Mouse (Mus musculus) hindbrain, embryonic 15.5 days (tissue): ENCODE data around the gene Mapkapk3. TPM values are rescaled to one million over a fixed set of nuclear protein-coding genes. Genes with fewer than 3 reads are reported as not detected.
A peak's percentile ranks its signal among the peaks of the same experiment; 100 is the strongest.

Experiments used
- ATAC-seq: fragments of 200-750 bp; cut with Nextera tagmentation; 2 replicates; pipeline ENCODE4 v1.8.0; 2017; ENCODE audit warnings: low read depth, moderate number of reproducible peaks, moderate TSS enrichment; ENCODE audit not compliant: low FRiP score
- H3K27ac ChIP-seq: fragments of 300-500 bp; sonication (generic); replicated peaks from 2 replicates; pipeline ENCODE4 v1.5.1; 2015; ENCODE audit warnings: mild to moderate bottlenecking, inconsistent platforms
- H3K27me3 ChIP-seq: fragments of 300-500 bp; sonication (generic); 2 replicates; pipeline ENCODE4 v1.6.1; 2015; ENCODE audit warnings: control low read depth, inconsistent platforms
- H3K36me3 ChIP-seq: fragments of 300-500 bp; sonication (generic); 2 replicates; pipeline ENCODE4 v1.6.1; 2015; ENCODE audit warnings: control low read depth, inconsistent platforms
- H3K4me1 ChIP-seq: fragments of 300-500 bp; sonication (generic); replicated peaks from 2 replicates; pipeline ENCODE4 v1.6.1; 2015; ENCODE audit warnings: control low read depth, inconsistent platforms
- H3K4me2 ChIP-seq: fragments of 300-500 bp; sonication (generic); 2 replicates; pipeline ENCODE4 v1.6.1; 2015; ENCODE audit warnings: moderate library complexity, mild to moderate bottlenecking, inconsistent platforms
- H3K4me3 ChIP-seq: fragments of 300-500 bp; sonication (generic); 2 replicates; pipeline ENCODE4 v1.5.1; 2015; ENCODE audit warnings: mild to moderate bottlenecking, inconsistent platforms
- H3K9ac ChIP-seq: fragments of 300-500 bp; sonication (generic); 2 replicates; pipeline ENCODE4 v1.6.1; 2015; ENCODE audit warnings: inconsistent platforms
- H3K9me3 ChIP-seq: fragments of 300-500 bp; sonication (generic); 2 replicates; pipeline ENCODE4 v1.6.1; 2016; ENCODE audit warnings: control low read depth, inconsistent platforms
- WGBS: fragments of 180-500 bp; shearing (Covaris S2); methylation state at CpG from one replicate; pipeline ENCODE4 v1.1.7; 2015; 5-methylcytosine and 5-hydroxymethylcytosine counted together
- polyA plus RNA-seq: library from polyadenylated mRNA; unstranded; fragments of >200 nt; fragmentation: Nextera tagmentation; extraction: Ambion mirVana; gene quantifications from 2 replicates; pipeline ENCODE4 v1.2.1, GENCODE M21; 2015

The Mapkapk3 gene
- polyA plus RNA-seq, 1 experiment from 2014 or later = 3.0 TPM

DNA sequence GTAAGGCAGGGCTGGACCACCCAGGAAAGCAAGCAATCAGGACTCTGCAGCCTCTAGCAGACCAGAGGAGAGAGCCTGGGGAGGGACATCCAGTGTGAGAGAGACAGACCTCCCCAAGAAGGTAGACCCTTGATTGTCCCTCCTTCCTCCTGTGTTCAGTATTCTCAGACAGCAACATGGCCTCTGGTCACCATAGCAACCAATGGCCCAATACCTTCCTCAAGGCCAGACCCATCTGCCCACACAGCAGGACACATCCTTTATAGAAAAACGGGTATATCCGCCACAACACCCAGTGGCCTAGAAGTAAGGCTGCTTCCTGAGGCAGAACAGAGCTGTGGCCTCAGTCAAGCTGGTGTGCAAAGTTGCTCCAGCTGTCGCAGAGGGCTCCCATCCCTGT lies 34.1 kb downstream of the Mapkapk3 start:
- peak; percentile 36; the same call in 1 of the 2 replicates for ATAC-seq
- no peak overlapping the region for H3K4me3 ChIP-seq
- H3K27me3 ChIP-seq = no peaks in the 10 kb centered on the region
- H3K27ac ChIP-seq = peak overlapping the region; percentile 56
- no peaks in the 10 kb centered on the region for H3K9me3 ChIP-seq
- peaks cover 49% of the 10 kb centered on the region for H3K4me1 ChIP-seq
- H3K36me3 ChIP-seq = no peaks in the 10 kb centered on the region
- H3K4me2 ChIP-seq = no peak overlapping the region
- WGBS = 21% methylated on average over 3 of the region's 3 CpGs
- H3K9ac ChIP-seq = no peak overlapping the region

DNA sequence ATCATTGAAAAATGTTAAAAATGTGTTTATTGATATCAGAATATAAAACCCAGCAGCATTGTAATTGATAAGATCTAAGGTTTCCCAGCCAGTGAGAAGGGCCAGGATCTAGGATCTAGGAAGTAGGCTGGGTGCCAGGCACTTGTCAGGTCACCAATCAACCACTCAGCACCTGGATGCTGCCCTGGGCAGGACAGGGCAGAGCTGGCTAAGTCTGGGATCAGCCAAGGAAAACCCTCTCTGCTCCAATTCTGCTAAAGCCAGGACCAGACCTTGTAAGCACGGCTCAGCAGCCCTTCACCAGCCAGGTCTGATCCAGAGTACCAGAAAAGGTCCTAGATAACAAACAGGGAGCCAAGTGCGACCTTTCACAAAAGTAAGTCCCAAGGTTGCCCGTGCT lies 34.8 kb downstream of the Mapkapk3 start:
- Histone ChIP-seq H3K4me1 (peaks cover 47% of the 10 kb centered on the region), H3K27ac (peak overlapping the region; percentile 56), H3K4me3 (no peak overlapping the region), H3K27me3 (no peaks in the 10 kb centered on the region), H3K9ac (no peak overlapping the region), H3K36me3 (no peaks in the 10 kb centered on the region), H3K4me2 (no peak overlapping the region), H3K9me3 (no peaks in the 10 kb centered on the region)
- no peak for ATAC-seq
- 88% methylated on average over 3 of the region's 3 CpGs for WGBS

DNA sequence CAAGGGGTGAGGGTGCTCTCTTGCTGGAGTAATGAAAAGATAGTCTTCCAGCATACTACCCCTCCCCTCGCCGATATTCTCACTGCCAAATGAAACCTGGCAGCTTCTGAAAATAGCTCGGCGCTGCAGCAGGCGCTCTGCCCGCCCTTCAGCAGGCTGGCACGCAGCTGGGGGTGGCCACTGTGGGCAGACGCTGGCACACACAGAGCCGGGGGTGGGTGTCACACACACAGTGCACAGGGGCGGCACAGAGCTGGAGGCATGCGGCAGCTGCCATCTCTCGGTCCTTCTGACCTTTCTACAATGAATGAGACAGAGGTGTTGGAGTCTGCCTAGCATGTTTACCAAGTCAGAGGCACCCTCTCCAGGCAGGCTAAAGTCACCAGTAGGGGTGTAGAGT lies 35.2 kb downstream of the Mapkapk3 start:
- Histone ChIP-seq H3K9ac (no peak overlapping the region), H3K36me3 (no peaks in the 10 kb centered on the region), H3K4me2 (peak overlapping the region; percentile 34), H3K27ac (peak overlapping the region; percentile 56), H3K4me3 (no peak overlapping the region), H3K4me1 (peaks cover 47% of the 10 kb centered on the region), H3K9me3 (no peaks in the 10 kb centered on the region), H3K27me3 (no peaks in the 10 kb centered on the region)
- peak; percentile 83 for ATAC-seq
- 39% methylated on average over 12 of the region's 12 CpGs for WGBS

DNA sequence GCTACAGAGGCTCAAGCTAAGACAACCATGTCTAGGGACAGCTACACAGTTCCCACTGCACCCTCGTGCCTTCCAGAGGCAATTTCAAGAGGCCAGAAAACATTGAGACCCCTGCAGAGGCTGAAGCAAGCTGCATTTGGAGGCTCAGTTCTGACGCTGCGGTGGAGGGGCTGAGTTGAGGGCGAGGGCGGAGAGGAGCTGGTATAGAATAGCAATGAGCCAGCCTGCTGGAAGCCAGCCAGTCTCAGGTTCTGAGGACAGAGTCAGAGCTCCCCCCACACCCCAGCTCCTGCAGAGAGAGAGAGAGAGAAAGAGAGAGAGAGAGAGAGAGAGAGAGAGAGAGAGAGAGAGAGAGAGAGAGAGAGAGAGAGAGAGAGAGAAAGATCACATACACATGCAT lies 37.5 kb downstream of the Mapkapk3 start:
- H3K4me3 ChIP-seq = no peak overlapping the region
- WGBS = 5% methylated on average over 5 of the region's 5 CpGs
- no peak overlapping the region for H3K9ac ChIP-seq

DNA sequence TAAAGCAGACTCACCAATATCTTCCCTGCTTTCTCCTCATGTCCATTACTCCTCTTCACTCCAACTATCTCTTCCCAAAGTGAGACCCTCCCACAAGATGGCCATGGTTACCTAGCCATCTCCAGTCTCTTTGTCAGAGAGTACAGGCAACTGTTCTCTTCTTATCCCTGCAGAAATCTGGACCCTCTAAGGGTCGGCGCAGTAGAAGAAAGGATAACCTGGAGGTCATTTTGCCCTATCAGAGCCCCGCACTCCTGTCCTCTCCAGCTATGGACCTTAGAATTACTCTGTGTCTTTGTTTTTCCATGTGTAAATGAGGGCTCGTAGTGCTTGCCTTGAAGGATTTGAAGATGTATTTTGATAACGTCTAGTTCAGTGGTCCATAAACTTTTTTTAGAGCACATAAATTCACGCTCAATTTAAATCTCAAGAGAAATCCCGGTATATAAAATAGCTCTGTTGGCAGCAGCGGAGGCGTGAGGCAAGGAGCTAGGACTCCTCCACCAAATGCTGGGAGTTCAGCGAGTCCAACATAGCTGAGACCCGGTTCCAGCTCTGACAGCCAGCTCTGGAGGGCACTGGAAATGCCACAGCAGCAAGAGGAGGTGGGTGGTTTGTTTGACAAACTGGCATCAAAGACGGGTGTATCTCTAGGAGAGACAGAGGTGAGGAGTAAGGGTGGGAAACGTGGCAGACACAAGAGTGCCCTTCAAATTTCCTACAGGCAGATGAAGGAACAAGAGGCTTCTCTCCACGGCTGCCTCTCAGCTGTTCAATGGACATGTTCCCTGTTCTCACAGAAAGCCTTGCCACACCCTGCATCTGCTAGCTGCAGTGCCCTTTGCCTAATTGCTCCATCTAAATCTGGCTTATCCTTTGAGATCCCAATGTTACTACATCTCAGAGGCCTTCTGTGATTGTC lies 39.0 kb downstream of the Mapkapk3 start:
- no peak overlapping the region for H3K4me3 ChIP-seq
- peak overlapping the region; percentile 73; the same call in 1 of the 2 replicates for H3K27ac ChIP-seq
- no peaks in the 10 kb centered on the region for H3K27me3 ChIP-seq
- H3K9ac ChIP-seq = no peak overlapping the region
- H3K4me1 ChIP-seq = peaks cover 41% of the 10 kb centered on the region
- WGBS = 80% methylated on average over 14 of the region's 14 CpGs
- no peak for ATAC-seq
- no peaks in the 10 kb centered on the region for H3K36me3 ChIP-seq
- H3K4me2 ChIP-seq = no peak overlapping the region
- H3K9me3 ChIP-seq = no peaks in the 10 kb centered on the region

More for the DNA sequence above, 37.5 kb downstream of the Mapkapk3 start:
- Histone ChIP-seq H3K36me3 (no peaks in the 10 kb centered on the region), H3K4me2 (no peak overlapping the region), H3K9me3 (no peaks in the 10 kb centered on the region), H3K27me3 (no peaks in the 10 kb centered on the region), H3K4me1 (peaks cover 47% of the 10 kb centered on the region), H3K27ac (peak overlapping the region; percentile 73)
- peak; percentile 54; the same call in 1 of the 2 replicates for ATAC-seq

DNA sequence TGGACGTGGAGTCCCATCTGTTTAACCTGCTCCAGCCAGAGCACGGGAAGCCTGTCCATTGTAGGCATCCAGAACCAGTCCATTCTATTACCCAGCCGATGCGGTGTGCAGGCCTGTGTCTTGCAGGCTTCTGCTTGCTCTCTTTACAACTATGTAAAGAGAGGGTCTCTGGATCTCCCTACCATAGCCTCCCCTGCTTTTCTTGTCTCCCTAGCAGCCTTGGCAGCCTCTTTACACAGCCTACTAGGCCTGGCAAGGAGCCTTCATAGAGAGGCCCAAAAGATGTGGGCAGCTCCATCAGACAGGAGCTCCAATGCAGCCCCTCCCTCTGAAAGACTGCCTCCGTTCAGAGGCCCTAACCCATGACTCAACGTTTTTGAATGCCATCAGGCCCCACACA lies 40.5 kb downstream of the Mapkapk3 start:
- no peak overlapping the region for H3K4me3 ChIP-seq
- no peak overlapping the region for H3K9ac ChIP-seq
- peaks cover 26% of the 10 kb centered on the region for H3K4me1 ChIP-seq
- WGBS = 70% methylated on average over 6 of the region's 6 CpGs
- no peaks in the 10 kb centered on the region for H3K27me3 ChIP-seq
- no peaks in the 10 kb centered on the region for H3K9me3 ChIP-seq
- H3K36me3 ChIP-seq = no peaks in the 10 kb centered on the region
- peak; percentile 59; the same call in 1 of the 2 replicates for ATAC-seq
- H3K27ac ChIP-seq = no peak overlapping the region
- H3K4me2 ChIP-seq = no peak overlapping the region

DNA sequence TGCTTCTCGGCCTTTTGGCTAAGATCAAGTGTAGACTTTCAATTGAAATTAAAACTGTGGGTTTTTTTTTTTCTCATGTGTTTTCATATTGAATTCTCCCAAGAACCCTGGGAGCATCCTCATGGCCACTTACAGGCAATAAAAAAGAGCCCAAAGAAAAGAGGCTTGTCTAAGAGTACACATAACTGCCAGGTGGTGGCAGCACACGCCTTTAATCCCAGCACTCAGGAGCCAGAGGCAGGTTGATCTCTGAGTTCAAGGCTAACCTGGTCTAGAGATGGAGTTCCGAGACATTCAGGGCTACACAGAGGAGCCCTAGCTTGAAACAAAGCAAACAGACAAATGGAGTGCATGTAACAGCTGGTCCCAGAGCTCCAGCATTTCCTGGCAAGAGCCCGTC lies 43.5 kb downstream of the Mapkapk3 start:
- no peaks in the 10 kb centered on the region for H3K27me3 ChIP-seq
- H3K9me3 ChIP-seq = no peaks in the 10 kb centered on the region
- no peak overlapping the region for H3K9ac ChIP-seq
- 69% methylated on average over 4 of the region's 4 CpGs for WGBS
- no peaks in the 10 kb centered on the region for H3K36me3 ChIP-seq
- no peak overlapping the region for H3K27ac ChIP-seq
- no peak for ATAC-seq
- no peak overlapping the region for H3K4me2 ChIP-seq
- no peak overlapping the region for H3K4me3 ChIP-seq
- no peaks in the 10 kb centered on the region for H3K4me1 ChIP-seq

DNA sequence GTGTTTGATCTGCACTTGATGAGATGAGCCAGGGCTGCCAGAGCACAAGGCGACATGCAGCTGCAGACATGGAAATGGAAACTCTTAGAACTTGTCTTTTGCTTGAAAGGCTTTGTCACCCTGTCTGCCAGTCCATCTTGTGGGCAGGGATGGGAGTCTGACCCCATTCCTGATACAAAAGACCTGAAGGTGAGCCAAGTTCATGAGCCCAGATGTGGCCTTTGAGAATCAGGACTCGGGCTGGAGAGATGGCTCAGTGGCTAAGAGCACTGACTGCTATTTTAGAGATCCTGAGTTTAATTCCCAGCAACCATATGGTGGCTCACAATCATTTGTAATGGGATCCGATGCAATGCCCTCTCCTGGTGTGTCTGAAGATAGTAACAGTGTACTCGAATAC lies 44.4 kb downstream of the Mapkapk3 start:
- Histone ChIP-seq H3K9ac (no peak overlapping the region), H3K27me3 (no peaks in the 10 kb centered on the region), H3K27ac (no peak overlapping the region), H3K4me1 (no peaks in the 10 kb centered on the region), H3K9me3 (no peaks in the 10 kb centered on the region), H3K36me3 (no peaks in the 10 kb centered on the region), H3K4me3 (no peak overlapping the region), H3K4me2 (no peak overlapping the region)
- 88% methylated on average over 4 of the region's 4 CpGs for WGBS
- ATAC-seq = no peak

DNA sequence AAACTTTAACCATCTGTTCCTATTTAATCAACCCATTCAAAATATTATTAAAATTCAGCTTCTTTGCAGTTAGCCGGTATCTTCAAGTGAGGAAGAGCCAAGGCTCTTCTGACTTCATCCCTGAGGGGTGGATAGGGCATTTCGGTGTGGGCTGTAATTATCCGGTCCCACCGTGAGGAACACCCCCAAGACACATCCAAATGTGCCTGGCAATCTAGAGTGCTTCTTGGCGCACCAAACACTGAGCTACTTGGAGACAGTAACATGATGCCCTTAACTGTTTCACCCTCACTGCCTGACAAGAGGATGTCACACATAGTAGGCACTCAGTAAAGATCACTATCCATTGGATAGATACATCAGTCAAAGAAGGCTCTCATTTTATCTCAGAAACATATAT lies 53.5 kb downstream of the Mapkapk3 start:
- H3K9ac ChIP-seq = no peak overlapping the region
- peaks cover 6% of the 10 kb centered on the region; the same call in 1 of the 2 replicates for H3K4me1 ChIP-seq
- no peak overlapping the region for H3K4me3 ChIP-seq
- H3K27ac ChIP-seq = no peak overlapping the region
- H3K27me3 ChIP-seq = peaks cover 27% of the 10 kb centered on the region
- no peaks in the 10 kb centered on the region for H3K36me3 ChIP-seq
- no peak overlapping the region for H3K4me2 ChIP-seq
- WGBS = 72% methylated on average over 5 of the region's 5 CpGs
- ATAC-seq = no peak
- no peaks in the 10 kb centered on the region for H3K9me3 ChIP-seq

DNA sequence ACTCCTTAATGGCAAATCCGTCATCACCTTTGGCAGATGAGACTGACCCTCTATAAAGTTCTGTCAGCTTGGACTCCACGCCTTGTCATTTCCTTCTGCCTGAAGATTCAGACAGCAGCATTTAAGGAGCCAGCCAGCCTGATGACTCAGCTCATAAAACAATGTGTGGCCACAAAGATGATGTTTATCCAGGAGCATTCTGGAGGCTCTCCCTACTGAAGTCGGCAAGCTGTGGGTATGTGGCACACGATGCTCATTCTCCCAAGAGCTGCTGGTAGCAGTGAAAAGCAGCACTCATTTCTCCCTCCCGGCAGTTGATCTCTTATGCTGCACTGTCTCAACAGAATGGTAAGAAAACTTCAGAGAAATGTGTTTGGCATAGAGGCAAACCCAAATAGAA lies 54.4 kb downstream of the Mapkapk3 start:
- Histone ChIP-seq H3K27me3 (peaks cover 27% of the 10 kb centered on the region), H3K36me3 (no peaks in the 10 kb centered on the region), H3K4me1 (peaks cover 7% of the 10 kb centered on the region; the same call in 1 of the 2 replicates), H3K4me2 (no peak overlapping the region), H3K9ac (no peak overlapping the region), H3K9me3 (no peaks in the 10 kb centered on the region), H3K4me3 (no peak overlapping the region), H3K27ac (no peak overlapping the region)
- WGBS = 62% methylated on average over 5 of the region's 5 CpGs
- no peak for ATAC-seq

DNA sequence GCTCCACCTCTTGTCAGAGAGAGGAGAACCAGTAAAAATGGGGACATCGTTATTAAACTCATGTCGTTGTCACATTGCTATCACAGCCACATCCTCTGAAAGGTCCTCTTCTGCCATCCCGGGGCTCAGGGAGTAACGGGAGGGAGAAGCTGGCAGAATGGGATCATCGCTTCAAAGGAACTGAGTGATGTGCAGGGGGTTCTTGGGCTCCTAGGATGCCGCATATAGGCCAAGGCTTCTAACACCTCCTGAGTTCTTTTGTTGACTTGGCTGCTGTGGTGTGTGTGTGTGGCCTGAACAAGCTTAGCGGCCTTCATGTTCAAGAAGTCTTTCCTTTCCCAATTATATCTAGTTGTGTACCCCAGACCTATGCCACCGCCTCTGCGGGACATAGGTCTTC lies 57.5 kb downstream of the Mapkapk3 start:
- Histone ChIP-seq H3K4me2 (peak overlapping the region; percentile 83), H3K36me3 (no peaks in the 10 kb centered on the region), H3K27ac (peak overlapping the region; percentile 97), H3K4me1 (peaks cover 19% of the 10 kb centered on the region), H3K4me3 (peak overlapping the region; percentile 99), H3K9ac (peak overlapping the region; percentile 99), H3K27me3 (peaks cover 27% of the 10 kb centered on the region), H3K9me3 (no peaks in the 10 kb centered on the region)
- 0 out of 2 replicates have a peak, but pooled peaks have one; percentile 1 for ATAC-seq
- 24% methylated on average over 9 of the region's 9 CpGs for WGBS

DNA sequence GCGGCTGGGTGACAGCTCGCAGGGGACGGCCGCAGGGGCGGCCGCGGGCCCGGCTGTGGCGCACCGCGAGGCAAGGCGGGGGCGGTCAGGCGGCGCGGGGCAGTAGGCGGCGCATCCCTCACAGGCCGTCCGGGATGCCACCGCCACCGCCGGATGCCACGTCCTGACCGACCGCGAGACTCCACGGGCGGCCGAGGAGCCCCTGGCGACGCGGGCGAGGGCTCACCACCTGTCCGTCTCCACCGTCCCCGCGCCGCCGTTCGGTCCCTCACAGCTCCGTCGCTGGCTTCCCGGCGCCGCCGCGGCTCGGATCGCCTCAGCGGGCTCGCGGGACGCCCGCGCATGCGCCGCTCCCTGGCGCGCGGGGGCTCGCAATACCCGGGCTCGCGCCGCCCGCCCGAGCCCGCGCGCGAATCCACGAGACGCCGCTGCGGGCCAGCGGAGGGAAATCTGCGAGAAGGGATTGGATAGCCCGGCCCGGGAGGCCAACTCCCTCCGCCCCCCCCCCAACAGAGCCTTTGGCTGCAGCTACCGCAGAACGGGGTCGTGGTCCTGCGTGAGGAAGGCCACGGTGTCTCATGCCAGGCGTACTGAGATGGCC lies 58.0 kb downstream of the Mapkapk3 start, which contains the start of gene Dock3:
Dock3 (minus strand) TSS at position 371 of the 601 bp plus-strand sequence.
- ATAC-seq = peak; percentile 93
- peak within 1 kb of the TSS; percentile 97 for H3K27ac ChIP-seq
- no peaks in the 10 kb centered on the region for H3K9me3 ChIP-seq
- peak within 1 kb of the TSS; percentile 83 for H3K4me2 ChIP-seq
- peaks cover 19% of the 10 kb centered on the region for H3K4me1 ChIP-seq
- no peaks in the 10 kb centered on the region for H3K36me3 ChIP-seq
- H3K9ac ChIP-seq = peak within 1 kb of the TSS; percentile 99
- peak within 1 kb of the TSS; percentile 99 for H3K4me3 ChIP-seq
- WGBS = under 1% methylated on average over 63 of the region's 87 CpGs
- peaks cover 27% of the 10 kb centered on the region for H3K27me3 ChIP-seq
